Mouse (Mus musculus) CD4-positive, CD25-positive, alpha-beta regulatory T cell, adult 2 months (primary cell): ENCODE measurements around the gene Gpr137c.

Experiments used
- DNase-seq: peaks from one replicate; pipeline ENCODE4 v3.0.0-alpha.2; 2012; ENCODE audit warnings: low read depth, low spot score

Gene Gpr137c

GRCm38 (mm10) chr14:45219281-45220089 is at the start of gene Gpr137c:
TSS of gene Gpr137c (plus strand) at chr14:45219717.
- DNase-seq, result peak; percentile 100

DNA sequence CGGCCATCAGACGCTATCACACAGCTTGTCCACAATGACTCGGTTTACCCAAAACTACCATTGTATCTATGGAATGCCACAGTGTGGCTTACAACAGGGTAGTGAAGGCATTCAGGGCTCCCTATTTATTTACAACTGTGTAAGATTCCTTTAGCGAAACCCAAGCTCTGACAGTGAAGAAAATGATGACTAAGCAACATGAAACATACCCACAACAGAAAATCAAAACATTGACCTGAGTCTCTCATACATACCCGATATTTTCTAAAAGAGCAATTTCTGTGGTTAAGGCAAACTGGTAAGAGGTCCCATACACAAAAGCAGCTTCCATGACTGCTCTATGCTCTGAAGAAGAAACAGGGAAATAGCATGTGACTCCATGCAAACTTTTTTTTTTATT is 47.3 kb upstream of the Gpr137c start:
- no peak for DNase-seq

DNA sequence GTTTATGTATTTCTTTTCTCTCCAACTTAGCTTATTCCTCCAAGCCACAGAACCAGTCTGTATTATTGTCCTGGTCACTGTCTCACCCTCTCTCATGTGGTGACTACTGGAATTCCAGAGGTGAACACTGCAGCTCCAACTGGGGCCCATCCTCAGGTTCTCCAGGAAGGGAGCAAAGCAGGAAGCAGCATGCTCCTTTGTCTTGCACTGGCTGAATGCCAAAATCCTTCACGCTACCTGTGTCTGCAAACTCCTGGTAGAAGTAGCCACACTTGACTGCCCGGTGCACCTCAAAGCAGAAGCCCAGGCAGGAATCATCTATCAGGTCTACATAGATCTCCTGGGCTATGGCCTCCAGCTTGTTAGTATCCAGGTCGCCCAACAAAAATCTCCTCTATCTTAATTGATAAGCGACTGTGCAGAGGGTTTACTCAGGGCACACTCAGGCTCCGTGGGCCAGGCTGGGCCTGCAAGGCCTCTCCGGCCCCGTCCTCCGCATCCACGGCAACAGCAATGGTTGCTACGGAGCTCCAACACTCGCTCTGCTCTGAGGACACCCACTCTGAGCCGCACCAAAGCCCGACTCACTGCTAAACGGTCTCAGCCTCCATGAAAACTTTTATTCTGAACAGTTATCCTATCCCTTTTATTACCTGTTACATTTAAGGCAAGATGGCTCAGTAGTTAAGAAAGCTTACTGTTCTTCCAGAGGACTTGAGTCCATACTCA is 44.3 kb upstream of the Gpr137c start:
- no peak for DNase-seq

DNA sequence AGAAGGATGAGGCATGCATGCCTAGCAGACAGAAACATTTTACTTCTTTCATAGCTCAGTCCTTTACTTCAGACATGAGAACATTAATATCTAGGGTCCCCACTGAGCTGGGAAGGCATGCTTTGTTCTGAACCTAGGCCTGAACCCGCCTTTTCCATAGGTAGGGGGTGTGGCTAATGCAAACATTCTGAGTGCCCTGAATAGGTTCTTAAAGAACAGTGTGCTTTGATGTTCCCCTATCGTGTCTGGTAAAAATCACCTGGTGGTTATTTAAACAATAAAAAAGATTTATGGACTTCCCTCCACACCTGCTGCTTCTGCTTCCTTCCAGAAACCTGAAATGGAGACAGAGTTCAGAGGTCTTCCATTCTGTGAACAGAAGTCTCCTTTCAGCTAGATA is 40.3 kb upstream of the Gpr137c start:
- no peak for DNase-seq

DNA sequence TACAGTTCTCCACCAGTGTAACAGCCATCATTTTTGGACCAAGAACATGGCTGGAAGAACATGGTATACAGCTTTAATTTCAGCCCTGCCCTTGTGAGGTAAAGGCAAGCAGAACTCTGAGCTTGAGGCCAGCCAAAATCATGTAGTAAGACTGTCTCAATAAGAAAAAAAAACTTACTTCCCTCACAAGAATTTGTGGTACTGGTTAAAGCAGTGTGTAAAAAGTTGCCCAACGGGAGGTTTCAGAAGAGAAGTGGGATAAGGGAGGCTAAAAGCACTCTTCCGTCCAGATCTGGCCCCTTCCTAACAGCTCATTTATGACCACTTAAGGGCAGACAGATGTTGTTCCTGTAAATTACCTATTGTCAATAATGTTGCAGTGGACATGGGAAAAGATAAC is 39.9 kb upstream of the Gpr137c start:
- no peak for DNase-seq

DNA sequence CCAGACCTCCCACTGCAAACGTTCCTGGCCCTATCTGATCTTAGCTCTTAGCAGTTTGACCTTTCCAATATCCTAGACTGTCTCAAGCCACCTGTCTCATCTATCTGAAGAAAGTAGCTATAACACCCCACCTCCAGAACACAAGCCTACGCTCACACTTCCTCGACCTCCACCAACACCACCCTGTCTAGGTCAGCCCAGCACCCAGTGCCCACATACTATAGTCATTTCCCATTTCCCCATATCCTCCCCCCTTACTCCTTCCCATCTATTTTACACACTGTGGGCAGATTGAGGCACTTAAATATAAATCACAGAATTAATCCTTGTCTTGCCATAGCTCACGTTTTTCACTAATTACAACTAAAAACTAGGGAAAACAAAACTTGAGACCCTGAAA is 37.9 kb upstream of the Gpr137c start:
- DNase-seq, result no peak

GRCm38 (mm10) chr14:45190999-45191398 is 28.5 kb upstream of the Gpr137c start:
- DNase-seq, result no peak

DNA sequence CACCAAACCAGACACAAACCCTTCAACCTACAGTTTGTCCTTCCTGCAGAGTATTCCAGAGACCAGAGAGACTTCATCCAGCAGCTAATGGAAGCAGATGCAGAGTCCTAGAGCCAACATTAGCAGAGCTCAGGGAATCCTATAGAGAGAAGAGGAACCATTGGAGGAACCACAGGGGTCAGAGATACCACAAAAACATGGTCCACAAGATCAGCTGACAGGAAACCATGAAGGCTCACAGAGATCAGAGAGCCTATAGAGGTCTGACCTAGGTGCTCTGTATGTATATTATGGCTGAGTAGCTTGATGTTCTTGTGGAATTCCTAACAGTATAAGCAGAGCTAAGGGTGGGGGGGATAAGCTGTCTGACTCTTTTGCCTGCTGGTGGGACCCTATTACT is 18.9 kb upstream of the Gpr137c start:
- no peak for DNase-seq

DNA sequence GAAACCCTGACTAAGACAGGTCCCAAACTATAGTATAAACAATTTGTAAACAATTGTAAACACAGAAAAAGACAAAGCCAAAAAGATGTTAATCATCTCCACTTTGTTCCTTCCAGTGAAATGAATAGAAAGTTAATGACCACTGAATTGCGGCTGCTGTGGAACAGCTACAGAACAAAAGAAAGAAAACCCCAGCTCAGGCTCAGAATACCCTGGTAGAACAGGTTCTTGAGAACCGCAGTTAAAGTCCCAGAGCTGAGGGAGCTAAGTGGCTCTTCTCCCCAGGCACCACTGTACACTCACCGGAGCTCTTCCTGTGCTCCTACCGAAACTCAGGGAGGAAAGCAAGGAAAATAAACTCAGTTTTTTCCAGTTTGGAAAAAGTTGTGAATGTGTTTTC is 8.8 kb upstream of the Gpr137c start:
- DNase-seq, result no peak

GRCm38 (mm10) chr14:45211431-45211830 is 8.1 kb upstream of the Gpr137c start:
- DNase-seq, result no peak

- no peak for DNase-seq
Measured at GRCm38 (mm10) chr14:45216711-45217340, 2.7 kb upstream of the Gpr137c start.

DNA sequence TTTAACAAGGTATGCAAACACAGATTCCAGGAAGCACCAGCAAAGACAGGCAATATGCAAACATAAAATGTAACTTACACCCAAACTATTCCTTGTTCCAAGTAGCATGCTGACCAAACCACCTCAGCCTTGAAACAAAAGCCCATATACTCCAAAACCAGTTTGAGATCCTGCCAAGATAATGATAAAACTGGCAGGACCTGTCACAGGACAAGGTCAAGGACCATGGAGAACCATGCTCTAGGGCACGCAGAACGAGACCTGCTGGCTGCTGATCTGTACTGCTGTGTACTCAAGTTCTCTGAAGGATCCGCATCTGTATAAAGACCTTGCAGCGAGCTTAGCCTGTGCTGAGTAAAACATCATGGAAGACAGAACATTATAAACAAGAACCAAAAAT is 1.8 kb upstream of the Gpr137c start:
- DNase-seq, result no peak

DNA sequence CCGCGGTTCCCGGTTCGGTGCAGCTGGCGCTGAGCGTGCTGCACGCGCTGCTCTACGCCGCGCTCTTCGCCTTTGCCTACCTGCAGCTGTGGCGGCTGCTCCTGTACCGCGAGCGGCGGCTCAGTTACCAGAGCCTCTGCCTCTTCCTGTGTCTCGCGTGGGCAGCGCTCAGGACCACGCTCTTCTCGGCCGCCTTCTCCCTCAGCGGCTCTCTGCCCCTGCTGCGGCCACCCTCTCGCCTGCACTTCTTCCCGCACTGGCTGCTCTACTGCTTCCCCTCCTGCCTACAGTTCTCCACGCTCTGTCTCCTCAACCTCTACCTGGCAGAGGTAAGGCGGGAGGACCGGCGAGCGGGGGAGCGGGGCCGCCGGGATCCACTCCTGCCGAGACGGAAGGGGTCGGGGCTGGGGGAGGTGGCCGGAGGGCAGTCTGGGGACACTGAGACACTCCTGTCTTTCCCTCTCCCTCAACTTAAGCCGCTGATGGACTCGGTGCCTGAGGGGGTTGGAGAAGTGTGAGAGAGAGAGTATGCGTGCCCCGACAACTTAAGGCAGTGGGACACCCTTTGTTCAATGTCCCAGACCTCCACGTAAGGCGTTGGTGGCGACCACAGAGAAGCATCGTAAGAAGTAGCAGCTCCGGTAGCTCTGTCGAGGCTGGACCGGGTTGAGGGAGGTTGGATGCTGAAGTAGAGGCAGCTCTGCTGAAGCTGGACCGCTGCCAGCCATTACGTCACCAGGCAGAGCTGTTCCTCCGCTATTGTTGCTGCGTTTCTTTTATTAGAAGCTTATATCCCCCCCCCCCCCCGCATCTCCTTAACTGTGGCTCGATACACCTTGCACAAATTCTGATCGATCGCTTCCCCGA is 806 bp downstream of the Gpr137c start, which contains the start of gene Txndc16:
Gene Txndc16 (minus strand): TSS at position 239 of the 867 bp plus-strand sequence.
- DNase-seq, result peak; percentile 94

DNA sequence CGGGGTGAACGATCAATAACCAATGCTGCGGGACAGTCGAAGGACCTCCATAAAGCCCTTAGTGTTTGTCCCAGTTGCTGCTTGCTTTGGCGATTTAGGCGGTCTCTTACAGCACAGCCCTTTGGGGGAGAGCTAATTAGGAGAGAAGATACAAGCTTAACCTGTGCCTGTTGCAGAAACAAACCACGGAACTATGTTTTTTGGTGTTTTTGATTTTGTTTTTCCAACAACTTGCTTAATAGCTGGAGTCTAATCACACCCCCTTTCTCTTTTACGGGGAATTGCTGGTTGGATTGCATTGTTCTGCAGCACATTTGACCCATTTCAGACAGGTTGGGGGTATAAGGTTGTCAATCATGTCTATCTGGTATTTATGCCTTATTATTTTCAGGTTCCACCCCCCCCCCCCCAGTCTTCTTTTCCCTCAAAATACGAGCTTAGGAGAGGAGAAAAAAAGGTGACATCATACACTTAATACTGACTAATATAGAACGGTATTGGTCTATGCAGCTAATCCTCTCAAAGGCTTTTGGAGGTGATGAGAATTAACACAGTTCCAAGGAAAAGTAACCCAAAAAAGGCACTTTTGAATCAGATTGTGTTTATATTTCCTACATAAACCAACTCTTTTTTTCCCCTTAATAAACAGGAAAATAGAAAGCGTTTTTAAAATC is 1.6 kb downstream of the Gpr137c start:
- no peak for DNase-seq

GRCm38 (mm10) chr14:45239042-45239441 is 19.5 kb downstream of the Gpr137c start:
- DNase-seq, result no peak

DNA sequence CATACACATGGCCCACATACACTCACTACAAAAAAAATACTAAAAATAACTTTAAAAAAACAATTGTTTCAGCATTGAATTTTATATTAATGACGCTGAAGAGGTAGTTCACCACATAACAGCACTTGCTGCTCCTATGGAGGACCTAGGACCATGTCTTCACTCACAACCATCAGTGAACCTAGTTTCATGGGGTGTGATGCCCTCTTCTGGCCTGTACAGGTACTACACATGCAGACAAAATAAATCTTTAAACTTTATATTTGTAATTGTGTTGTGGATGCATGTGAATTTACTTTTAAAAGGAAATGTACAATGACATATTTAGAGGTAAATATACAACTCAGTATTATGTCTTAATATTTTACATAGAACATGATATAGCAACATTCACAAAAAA is 22.1 kb downstream of the Gpr137c start:
- DNase-seq, result peak; percentile 43

DNA sequence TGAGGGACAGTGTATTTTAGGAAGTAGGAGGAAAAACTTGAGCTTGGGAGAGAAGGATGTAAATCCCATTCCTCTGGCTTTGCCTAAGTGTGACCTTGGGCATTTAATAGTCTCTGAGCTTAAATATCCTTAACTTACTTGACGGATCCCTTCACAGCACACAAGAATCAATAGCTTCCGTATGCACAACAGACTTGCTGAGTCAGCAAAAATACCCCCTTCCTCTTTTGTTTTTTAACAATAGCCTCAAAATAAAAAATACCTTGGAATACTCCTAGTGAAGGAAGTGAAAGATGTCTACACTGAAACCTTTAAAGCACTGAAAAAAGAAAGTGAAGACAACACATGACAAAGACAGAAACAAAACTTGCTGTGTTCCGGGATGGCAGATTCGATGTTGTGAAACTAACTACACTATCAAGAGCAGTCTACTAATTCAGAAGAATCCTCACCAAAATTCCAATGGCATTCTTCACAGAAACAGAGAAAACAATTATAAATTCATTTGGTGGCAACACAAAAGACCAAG is 32.1 kb downstream of the Gpr137c start:
- no peak for DNase-seq

DNA sequence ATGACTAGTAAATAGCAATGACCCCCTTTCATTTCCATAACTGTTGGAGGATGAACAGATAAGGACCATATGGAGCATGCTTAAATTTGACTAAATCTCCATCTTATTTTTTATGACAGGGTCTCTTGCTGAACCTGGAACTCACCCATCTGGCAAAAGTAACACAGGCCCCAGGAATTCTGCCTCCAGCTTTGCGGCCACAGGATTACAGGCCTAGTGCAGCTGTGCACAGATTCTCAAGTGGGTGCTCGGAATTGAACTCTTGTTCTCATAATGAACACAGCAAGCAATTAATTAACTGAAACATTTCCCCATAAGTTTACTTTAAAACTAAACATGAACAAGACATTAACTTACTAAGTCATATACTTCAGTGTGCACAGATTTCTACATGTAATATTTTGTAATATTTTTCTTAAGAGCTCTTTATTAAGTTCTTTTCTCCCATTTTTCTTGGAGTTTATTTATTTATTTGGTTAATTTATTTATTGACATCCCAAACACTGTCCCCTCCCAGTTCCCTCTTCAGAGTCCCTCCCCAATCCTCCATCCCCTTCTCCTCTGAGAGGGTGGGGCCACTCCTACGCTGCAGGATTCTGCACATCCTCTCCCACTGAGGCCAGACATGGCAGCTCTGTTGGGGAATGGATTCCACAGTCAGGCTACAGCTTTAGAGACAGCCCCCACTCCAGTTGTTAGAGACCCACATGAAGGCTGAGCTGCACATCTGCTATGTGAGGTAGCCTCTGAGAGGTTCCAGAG is 44.5 kb downstream of the Gpr137c start:
- DNase-seq, result no peak

DNA sequence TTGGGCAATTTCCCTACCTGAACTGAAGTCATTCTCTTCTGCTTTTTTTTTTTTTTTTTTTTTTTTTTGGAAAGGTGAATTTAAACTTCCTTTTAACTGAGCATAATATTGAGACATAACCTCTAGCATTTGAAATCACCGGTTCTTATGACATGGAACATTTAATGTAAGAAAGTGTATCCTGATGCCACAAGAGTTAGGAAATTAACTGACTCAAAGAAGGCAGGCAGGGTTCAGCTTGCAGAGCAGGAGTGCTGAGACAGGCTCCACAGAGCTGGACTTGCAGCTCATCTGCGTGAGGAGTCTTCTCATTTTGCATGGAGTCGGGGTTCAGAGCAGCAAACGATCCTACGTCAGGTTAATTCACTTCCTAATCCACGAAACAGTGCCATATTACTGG is 56.3 kb downstream of the Gpr137c start:
- no peak for DNase-seq

GRCm38 (mm10) chr14:45282066-45282465 is 62.5 kb downstream of the Gpr137c start:
- no peak for DNase-seq
